Mouse (Mus musculus): ENCODE results near the gene Gm2974.
"Not testable (repeated sequence)": the region's sequence is repeated elsewhere in the genome, so short reads cannot be mapped to it uniquely, and the experiment has no call there.

The Gm2974 gene

DNA sequence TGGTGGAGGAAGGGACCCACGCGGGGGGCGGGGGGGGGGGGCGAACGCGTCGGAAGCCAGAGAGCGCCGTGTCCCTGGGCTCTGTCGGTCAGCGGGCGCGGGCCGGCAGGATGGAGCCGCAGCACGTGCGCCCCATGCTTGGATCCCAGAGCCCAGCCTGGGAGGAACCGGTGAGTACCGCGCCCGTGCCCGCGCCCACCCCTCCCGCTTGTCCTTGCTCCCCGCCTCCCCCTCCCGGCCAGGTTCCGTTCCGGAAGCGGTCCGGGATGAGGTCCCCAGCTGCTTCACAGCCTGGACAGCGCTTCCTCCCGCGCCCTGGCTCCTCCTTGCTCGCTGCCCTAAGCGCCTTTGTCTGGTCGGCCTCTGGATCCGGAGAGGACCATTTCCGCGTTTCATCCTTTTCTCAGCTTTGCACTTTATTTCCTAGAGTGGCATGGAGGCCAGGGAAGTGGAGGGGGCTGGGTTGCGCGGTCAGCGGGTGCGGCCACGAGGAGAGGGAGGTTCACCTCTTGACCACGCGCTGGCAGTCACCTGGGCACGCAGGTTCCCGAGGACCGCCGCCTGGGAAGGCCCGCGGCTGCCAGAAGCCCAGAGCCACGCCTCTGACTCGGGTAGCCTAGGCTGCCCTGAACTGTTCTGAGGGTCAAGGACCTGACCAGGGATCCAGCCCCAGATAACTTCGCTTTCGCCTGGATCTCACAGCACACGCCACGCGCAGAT is at the start of gene Gm2974:
TSS of gene Gm2974 (plus strand) at position 86 of the 720 bp plus-strand sequence.
- peak in 1 of 2 experiments; percentile 0 for DNase-seq (ENCODE audit: low spot score in 2 of 2)

DNA sequence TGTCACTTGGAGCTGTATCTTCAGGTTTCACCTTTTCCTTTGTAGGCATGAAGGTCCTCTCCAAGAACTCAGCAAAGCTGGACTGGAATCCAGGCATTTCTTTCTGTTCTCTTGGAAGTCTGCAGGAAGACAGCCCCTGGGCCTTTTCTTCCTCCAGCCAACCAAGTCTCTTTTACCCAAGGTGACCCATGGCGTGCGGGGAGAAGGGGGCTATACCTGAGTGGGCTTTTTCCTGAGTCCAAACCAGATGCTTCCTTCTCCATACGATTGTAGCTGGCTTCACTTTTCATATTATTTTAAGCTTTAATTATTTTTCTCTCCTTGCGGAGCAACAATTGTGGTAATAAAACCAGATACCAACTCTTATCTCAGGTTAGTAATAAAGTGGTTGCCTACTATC is 40.7 kb upstream of the Gm2974 start:
- not testable (repeated sequence) for DNase-seq (ENCODE audit: low spot score in 2 of 2)

DNA sequence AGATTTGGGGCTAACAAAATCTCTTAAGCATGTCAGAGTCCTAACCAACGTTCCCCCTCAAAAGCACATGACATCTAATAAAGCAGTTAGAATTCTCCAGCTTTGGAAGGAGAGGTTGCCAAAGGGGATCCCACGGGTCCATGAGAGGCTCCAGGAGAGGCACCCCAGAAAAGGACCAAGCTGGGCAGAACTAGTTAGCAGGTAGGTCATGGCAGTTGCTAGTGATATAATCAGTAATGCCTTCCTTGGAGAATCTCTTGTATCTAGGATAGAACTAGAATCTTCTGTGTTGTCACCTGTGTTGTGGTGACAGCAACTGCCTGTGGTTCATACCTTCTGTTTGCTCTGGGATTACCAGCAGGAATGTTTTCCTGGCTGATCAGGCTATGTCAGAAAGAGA is 17.6 kb upstream of the Gm2974 start, which contains the start of gene Gm3127:
TSS of gene Gm3127 (plus strand) at position 301 of the 400 bp plus-strand sequence.
- DNase-seq (ENCODE audit: low spot score in 2 of 2): not testable (repeated sequence)

DNA sequence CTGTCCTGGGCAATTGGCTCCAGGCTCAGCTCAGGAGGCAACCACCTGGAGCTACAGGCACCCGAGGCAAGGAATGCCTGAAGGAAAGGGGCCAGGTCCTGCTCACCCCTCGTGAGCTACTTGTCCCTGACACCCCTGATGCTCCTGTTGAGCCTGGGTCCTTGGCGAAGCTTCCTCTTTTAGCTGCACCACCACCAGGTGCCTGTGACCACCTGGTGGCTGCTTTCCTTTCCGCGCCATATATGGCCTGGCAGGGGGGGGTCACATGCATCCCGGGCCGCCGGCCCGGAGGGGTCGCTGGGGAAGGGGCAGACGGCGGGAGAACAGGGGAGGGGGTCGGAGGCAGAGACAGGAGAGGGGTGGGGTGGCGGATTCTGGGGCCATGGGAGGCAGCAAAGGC is 346 bp upstream of the Gm2974 start:
- DNase-seq (ENCODE audit: low spot score in 2 of 2): not testable (repeated sequence)

DNA sequence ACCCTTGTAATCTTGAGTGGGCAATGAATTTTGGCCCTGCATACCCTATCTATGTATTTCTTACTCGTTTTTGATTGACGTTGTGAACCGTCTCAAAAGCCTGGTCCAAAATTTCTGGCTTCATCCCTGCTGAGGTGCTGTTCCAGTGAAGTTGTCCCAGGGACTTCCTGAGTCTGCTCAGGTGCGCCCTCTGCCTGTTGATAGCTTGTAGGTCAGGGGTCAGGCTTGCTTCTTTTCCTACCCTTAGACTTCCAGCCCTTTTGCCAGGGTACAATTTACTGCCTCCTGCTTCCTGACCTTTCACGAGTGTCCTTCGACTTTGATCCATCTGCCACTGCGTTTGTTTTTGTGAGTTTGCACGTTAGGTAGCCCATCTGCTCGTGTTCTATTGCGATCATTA is 999 bp downstream of the Gm2974 start:
- not testable (repeated sequence) for DNase-seq (ENCODE audit: low spot score in 2 of 2)

DNA sequence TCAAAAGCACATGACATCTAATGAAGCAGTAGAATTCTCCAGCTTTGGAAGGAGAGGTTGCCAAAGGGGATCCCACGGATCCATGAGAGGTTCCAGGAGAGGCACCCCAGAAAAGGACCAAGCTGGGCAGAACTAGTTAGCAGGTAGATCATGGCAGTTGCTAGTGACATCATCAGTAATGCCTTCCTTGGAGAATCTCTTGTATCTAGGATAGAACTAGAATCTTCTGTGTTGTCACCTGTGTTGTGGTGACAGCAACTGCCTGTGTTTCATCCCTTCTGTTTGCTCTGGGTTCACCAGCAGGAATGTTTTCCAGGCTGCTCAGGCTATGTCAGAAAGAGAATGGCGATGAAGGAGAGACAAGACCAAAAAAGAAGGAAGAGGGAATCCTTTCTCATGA is 67.0 kb downstream of the Gm2974 start, which contains the start of gene Gm3138:
TSS of gene Gm3138 (plus strand) at position 301 of the 400 bp plus-strand sequence.
- not testable (repeated sequence) for DNase-seq (ENCODE audit: low spot score in 2 of 2)

Measured in natural killer cell, adult 2 months (primary cell).